13 mouse cellular contexts compared by ENCODE assay signal in the genomic region with DNA sequence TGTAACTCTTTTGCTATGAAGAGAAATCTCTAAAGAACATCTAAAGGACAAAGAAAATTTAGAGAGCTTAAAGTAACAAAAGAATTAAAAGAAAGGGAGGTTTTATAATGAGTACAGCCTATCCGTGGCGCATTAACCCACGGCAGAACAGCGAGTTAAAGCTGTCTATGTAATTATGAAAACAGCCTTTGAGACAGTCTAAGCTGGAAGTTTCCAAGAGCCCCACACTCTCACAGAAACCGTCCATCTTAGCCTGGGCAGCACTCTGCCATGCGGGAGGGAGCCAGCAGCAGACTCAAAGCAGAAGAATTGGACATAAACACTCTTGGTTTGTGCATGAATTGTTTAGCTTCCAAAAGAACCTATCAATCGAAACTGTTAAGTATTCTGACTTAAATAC.
DNase-seq lines count a peak whose midpoint lies in the region; ATAC-seq and TF ChIP-seq lines count a peak whose summit lies in the region.
"Had no signal": no experiment of that assay in that cellular context is flagged by ENCODE, and none has a peak within 500 bp of the region (broad histone marks: within the 10 kb centered on the region; RNA-seq: fewer than 3 reads in every experiment).

No protein-coding gene starts in this region.

- peaks cover 15% of the 10 kb centered on the region in 2 experiments for H3K4me1 ChIP-seq in heart, embryonic 14.5 days (ENCODE audit: control insufficient read depth in 2 of 2, insufficient read depth in 2 of 2, low read length in 2 of 2)
- H3K4me1 ChIP-seq in heart, embryonic 11.5 days (ENCODE audit: control insufficient read depth, insufficient read depth, low read length) = peaks cover 7% of the 10 kb centered on the region
- peaks cover 28% of the 10 kb centered on the region for H3K4me1 ChIP-seq in limb, embryonic 14.5 days (ENCODE audit: control insufficient read depth, insufficient read depth, low read length)
- peaks cover 18% of the 10 kb centered on the region for H3K4me1 ChIP-seq in limb, embryonic 10.5 days
- peaks cover 24% of the 10 kb centered on the region for H3K4me1 ChIP-seq in embryonic facial prominence, embryonic 14.5 days (ENCODE audit: control insufficient read depth, insufficient read depth, low read length)
- peaks cover 37% of the 10 kb centered on the region for H3K4me1 ChIP-seq in limb, embryonic 15.5 days

- no peak overlapping the region for H3K9ac ChIP-seq in heart, embryonic 14.5 days (ENCODE audit: low read length)
- H3K9ac ChIP-seq in heart, embryonic 11.5 days (ENCODE audit: low read depth, low read length) = no peak overlapping the region
- no peak overlapping the region for H3K9ac ChIP-seq in limb, embryonic 14.5 days (ENCODE audit: low read depth, low read length, severe bottlenecking)
- H3K9ac ChIP-seq in embryonic facial prominence, embryonic 14.5 days (ENCODE audit: low read depth, low read length) = no peak overlapping the region
- no peak overlapping the region for H3K9ac ChIP-seq in limb, embryonic 15.5 days
- H3K9ac ChIP-seq: hindbrain, embryonic 15.5 days had no signal

- no peak overlapping the region for H3K4me3 ChIP-seq in heart, embryonic 14.5 days (ENCODE audit: control insufficient read depth in 1 of 2, insufficient read depth in 1 of 2, low read depth in 1 of 2, low read length in 2 of 2)
- no peak overlapping the region for H3K4me3 ChIP-seq in heart, embryonic 11.5 days (ENCODE audit: low read depth, low read length)
- H3K4me3 ChIP-seq in limb, embryonic 14.5 days (replicated peaks; ENCODE audit: low read length) = no peak overlapping the region
- no peak overlapping the region for H3K4me3 ChIP-seq in limb, embryonic 10.5 days
- no peak overlapping the region for H3K4me3 ChIP-seq in embryonic facial prominence, embryonic 14.5 days (ENCODE audit: low read depth, low read length)
- H3K4me3 ChIP-seq in limb, embryonic 15.5 days = no peak overlapping the region
- H3K4me3 ChIP-seq: hindbrain, embryonic 15.5 days had no signal

- ATAC-seq in heart, embryonic 14.5 days (ENCODE audit: insufficient number of reproducible peaks, insufficient read depth, low FRiP score, low read depth) = no peak
- ATAC-seq in heart, embryonic 11.5 days (replicated peaks; ENCODE audit: insufficient number of reproducible peaks, low FRiP score, low TSS enrichment) = no peak
- no peak for ATAC-seq in limb, embryonic 14.5 days (ENCODE audit: low FRiP score, low read depth)
- ATAC-seq in embryonic facial prominence, embryonic 14.5 days (ENCODE audit: low read depth) = no peak
- ATAC-seq in limb, embryonic 15.5 days (ENCODE audit: insufficient number of reproducible peaks, low FRiP score, low TSS enrichment, low read depth) = no peak
- no peak for ATAC-seq in erythroblast, adult 5-6 weeks (replicated peaks; ENCODE audit: low FRiP score, poor library complexity, severe bottlenecking)
- ATAC-seq: CD4-positive, CD25-positive, alpha-beta regulatory T cell, adult 4 months had no signal

- no peak for TF ChIP-seq POLR2A in limb, embryonic 14.5 days (IDR thresholded peaks at IDR 0.05; ENCODE audit: borderline replicate concordance, extremely low read depth, insufficient read depth, insufficient read length)

- 79% methylated on average over 7 of the region's 7 CpGs for WGBS in heart, embryonic 14.5 days
- WGBS in heart, embryonic 11.5 days (ENCODE audit: insufficient replicate concordance) = 77% methylated on average over 7 of the region's 7 CpGs
- 64% methylated on average over 7 of the region's 7 CpGs for WGBS in limb, embryonic 14.5 days
- WGBS in limb, embryonic 10.5 days = 83% methylated on average over 7 of the region's 7 CpGs
- WGBS in embryonic facial prominence, embryonic 14.5 days = 49% methylated on average over 7 of the region's 7 CpGs
- WGBS in limb, embryonic 15.5 days = 59% methylated on average over 7 of the region's 7 CpGs

- H3K27me3 ChIP-seq in heart, embryonic 14.5 days (ENCODE audit: control insufficient read depth, insufficient read depth, low read length) = no peaks in the 10 kb centered on the region
- H3K27me3 ChIP-seq in heart, embryonic 11.5 days (ENCODE audit: control insufficient read depth, insufficient read depth, low read length) = no peaks in the 10 kb centered on the region
- H3K27me3 ChIP-seq in limb, embryonic 14.5 days (ENCODE audit: control insufficient read depth, insufficient read depth, low read length) = no peaks in the 10 kb centered on the region
- no peaks in the 10 kb centered on the region for H3K27me3 ChIP-seq in limb, embryonic 10.5 days (ENCODE audit: low read depth, poor library complexity, severe bottlenecking)
- no peaks in the 10 kb centered on the region for H3K27me3 ChIP-seq in embryonic facial prominence, embryonic 14.5 days (replicated peaks; ENCODE audit: control insufficient read depth, insufficient read depth, low read length)
- no peaks in the 10 kb centered on the region for H3K27me3 ChIP-seq in limb, embryonic 15.5 days
- H3K27me3 ChIP-seq: hindbrain, embryonic 15.5 days; Patski had no signal

- H3K27ac ChIP-seq in heart, embryonic 14.5 days (replicated peaks in 1 of 2; ENCODE audit: control insufficient read depth in 1 of 2, insufficient read depth in 1 of 2, low read depth in 2 of 2, low read length in 2 of 2) = peak overlapping the region; percentile 21 to 57; a peak in 3 of 4 replicates
- H3K27ac ChIP-seq in heart, embryonic 11.5 days (ENCODE audit: low read depth, low read length) = no peak overlapping the region
- peak overlapping the region; percentile 62; the same call in 1 of the 2 replicates for H3K27ac ChIP-seq in limb, embryonic 14.5 days (replicated peaks; ENCODE audit: low read depth, low read length)
- H3K27ac ChIP-seq in limb, embryonic 10.5 days = no peak overlapping the region
- H3K27ac ChIP-seq in embryonic facial prominence, embryonic 14.5 days (replicated peaks; ENCODE audit: low read depth, low read length) = peak overlapping the region; percentile 59; the same call in 1 of the 2 replicates
- peak overlapping the region; percentile 67 for H3K27ac ChIP-seq in limb, embryonic 15.5 days
- H3K27ac ChIP-seq: hindbrain, embryonic 15.5 days had no signal

- no peak for DNase-seq in limb, embryonic 14.5 days (ENCODE audit: low spot score)
- no peak for DNase-seq in limb, embryonic 10.5 days (ENCODE audit: low spot score)
- DNase-seq in embryonic facial prominence, embryonic 14.5 days (ENCODE audit: low spot score) = no peak
- no peak for DNase-seq in adrenal gland, adult 2 months
- DNase-seq: cerebellum, postnatal 36 days; layer of hippocampus, adult 9-11 months had no signal

- no peaks in the 10 kb centered on the region for H3K36me3 ChIP-seq in heart, embryonic 14.5 days (ENCODE audit: control insufficient read depth, insufficient read depth, low read length)
- H3K36me3 ChIP-seq in heart, embryonic 11.5 days (ENCODE audit: control insufficient read depth, insufficient read depth, low read length) = no peaks in the 10 kb centered on the region
- H3K36me3 ChIP-seq in limb, embryonic 14.5 days (ENCODE audit: control insufficient read depth, insufficient read depth, low read length) = no peaks in the 10 kb centered on the region
- no peaks in the 10 kb centered on the region for H3K36me3 ChIP-seq in limb, embryonic 10.5 days
- no peaks in the 10 kb centered on the region for H3K36me3 ChIP-seq in embryonic facial prominence, embryonic 14.5 days (ENCODE audit: control insufficient read depth, insufficient read depth, low read length)
- H3K36me3 ChIP-seq in limb, embryonic 15.5 days = no peaks in the 10 kb centered on the region
- H3K36me3 ChIP-seq: hindbrain, embryonic 15.5 days had no signal

- H3K4me2 ChIP-seq in heart, embryonic 14.5 days (ENCODE audit: low read length) = no peak overlapping the region
- H3K4me2 ChIP-seq in heart, embryonic 11.5 days = no peak overlapping the region
- no peak overlapping the region for H3K4me2 ChIP-seq in limb, embryonic 14.5 days (replicated peaks; ENCODE audit: low read depth, low read length, severe bottlenecking)
- H3K4me2 ChIP-seq in embryonic facial prominence, embryonic 14.5 days (ENCODE audit: low read depth, low read length) = no peak overlapping the region
- H3K4me2 ChIP-seq in limb, embryonic 15.5 days = no peak overlapping the region
- H3K4me2 ChIP-seq: hindbrain, embryonic 15.5 days had no signal

- H3K9me3 ChIP-seq in heart, embryonic 14.5 days (ENCODE audit: control insufficient read depth, low read length) = no peaks in the 10 kb centered on the region
- H3K9me3 ChIP-seq in heart, embryonic 11.5 days (replicated peaks; ENCODE audit: control insufficient read depth, low read length) = no peaks in the 10 kb centered on the region
- no peaks in the 10 kb centered on the region for H3K9me3 ChIP-seq in limb, embryonic 14.5 days (ENCODE audit: control insufficient read depth, low read length)
- no peaks in the 10 kb centered on the region for H3K9me3 ChIP-seq in limb, embryonic 10.5 days (replicated peaks)
- no peaks in the 10 kb centered on the region for H3K9me3 ChIP-seq in embryonic facial prominence, embryonic 14.5 days (ENCODE audit: control insufficient read depth, low read length)
- H3K9me3 ChIP-seq in limb, embryonic 15.5 days = no peaks in the 10 kb centered on the region
- H3K9me3 ChIP-seq: hindbrain, embryonic 15.5 days had no signal

Comparison
In these comparisons a context has a peak if more than half of its experiments do, and no peak if none do; other contexts are left out.
1. H3K27ac ChIP-seq: peak in heart, embryonic 14.5 days (2 of 2), limb, embryonic 14.5 days (single experiment), embryonic facial prominence, embryonic 14.5 days (single experiment) and limb, embryonic 15.5 days (single experiment); none in heart, embryonic 11.5 days (single experiment) and limb, embryonic 10.5 days (single experiment).